Mouse (Mus musculus): ENCODE measurements around the gene Fam118a. TPM values are rescaled to one million over a fixed set of nuclear protein-coding genes. Genes with fewer than 3 reads are reported as not detected.
A peak's percentile ranks its signal among the peaks of the same experiment; 100 is the strongest.

Gene Fam118a
- polyA plus RNA-seq, 1 experiment from 2014 or later, result 23.3 TPM

DNA sequence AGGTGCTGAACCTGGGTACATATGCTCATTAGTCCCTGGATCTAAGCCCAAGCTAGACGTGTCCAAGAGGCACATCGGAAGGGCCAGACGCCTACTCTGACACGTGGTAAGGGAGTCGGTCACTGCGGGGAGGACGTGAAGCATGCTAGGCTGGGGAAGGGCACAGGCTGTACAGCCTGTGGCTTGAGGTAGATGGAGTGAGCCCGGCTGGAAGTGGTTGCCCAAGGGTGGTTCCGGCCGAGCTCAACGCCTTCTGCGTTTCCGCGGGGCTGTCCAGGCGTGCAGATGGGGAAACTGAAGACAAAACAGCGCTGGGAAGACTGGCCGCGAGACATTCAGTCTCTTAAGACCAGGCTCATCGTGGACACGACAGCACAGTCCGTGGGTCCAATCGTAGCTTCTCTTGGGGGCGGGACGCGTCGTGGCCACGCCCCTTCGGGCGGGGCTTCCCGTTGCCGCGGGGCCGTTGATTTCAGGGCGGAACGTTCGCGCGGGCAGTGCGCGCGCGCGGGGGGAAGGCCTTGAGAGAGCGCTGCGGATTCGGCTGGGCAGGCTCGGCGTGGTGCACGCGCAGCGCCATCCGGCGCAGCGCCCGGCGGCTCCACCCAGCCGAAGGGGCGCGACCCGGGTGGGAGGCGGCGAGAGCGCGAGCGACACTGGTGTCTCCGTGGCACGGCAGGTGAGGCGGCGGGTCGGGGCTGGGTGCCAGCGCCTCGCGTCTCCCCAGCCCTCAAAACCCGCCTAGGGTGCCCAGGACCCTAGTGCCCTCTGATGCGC lies 8.0 kb downstream of the Fam118a start:
- Histone ChIP-seq H3K36me3 (ENCODE audit: insufficient read depth, low read length) (no peaks in the 10 kb centered on the region), H3K4me3 (ENCODE audit: low read length) (peak overlapping the region; percentile 73), H3K27ac (ENCODE audit: low read length) (peak overlapping the region; percentile 63; the same call in 1 of the 2 replicates), H3K4me2 (replicated peaks; ENCODE audit: low read depth, low read length) (peak overlapping the region; percentile 90), H3K4me1 (ENCODE audit: insufficient read depth, low read length) (peaks cover 18% of the 10 kb centered on the region), H3K9me3 (ENCODE audit: low read length) (no peaks in the 10 kb centered on the region), H3K27me3 (ENCODE audit: insufficient read depth, low read length) (no peaks in the 10 kb centered on the region; the same call in 1 of the 2 replicates), H3K9ac (replicated peaks; ENCODE audit: low read length) (peak overlapping the region; percentile 77)
- peak; percentile 94 for ATAC-seq (ENCODE audit: low FRiP score, low TSS enrichment)
- WGBS, result under 1% methylated on average over 64 of the region's 75 CpGs

DNA sequence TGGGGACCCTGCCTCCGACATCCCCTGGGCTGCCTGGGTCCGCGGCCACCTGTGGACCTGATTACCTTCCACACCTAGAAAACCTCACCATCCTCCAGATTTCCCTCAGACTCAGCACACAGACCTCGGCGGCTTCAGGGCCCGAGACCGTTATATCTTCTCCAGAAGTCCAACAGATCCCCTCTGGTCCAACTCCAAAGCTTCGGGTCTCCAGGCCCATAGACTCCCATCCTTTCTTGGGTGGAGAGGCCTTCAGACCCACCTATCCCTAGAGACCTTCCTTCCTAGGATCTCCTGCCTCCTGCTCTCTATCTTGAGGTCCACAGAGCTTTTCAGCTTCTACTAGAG lies 8.6 kb downstream of the Fam118a start:
- ATAC-seq (ENCODE audit: low FRiP score, low TSS enrichment), result no peak
- H3K27ac ChIP-seq (ENCODE audit: low read length), result no peak overlapping the region
- 5% methylated on average over 8 of the region's 8 CpGs for WGBS
- H3K36me3 ChIP-seq (ENCODE audit: insufficient read depth, low read length), result no peaks in the 10 kb centered on the region
- H3K27me3 ChIP-seq (ENCODE audit: insufficient read depth, low read length), result no peaks in the 10 kb centered on the region; the same call in 1 of the 2 replicates
- peak overlapping the region; percentile 73 for H3K4me3 ChIP-seq (ENCODE audit: low read length)
- H3K9ac ChIP-seq (replicated peaks; ENCODE audit: low read length), result peak overlapping the region; percentile 77
- no peaks in the 10 kb centered on the region for H3K9me3 ChIP-seq (ENCODE audit: low read length)
- peaks cover 20% of the 10 kb centered on the region for H3K4me1 ChIP-seq (ENCODE audit: insufficient read depth, low read length)
- H3K4me2 ChIP-seq (replicated peaks; ENCODE audit: low read depth, low read length), result peak overlapping the region; percentile 90

DNA sequence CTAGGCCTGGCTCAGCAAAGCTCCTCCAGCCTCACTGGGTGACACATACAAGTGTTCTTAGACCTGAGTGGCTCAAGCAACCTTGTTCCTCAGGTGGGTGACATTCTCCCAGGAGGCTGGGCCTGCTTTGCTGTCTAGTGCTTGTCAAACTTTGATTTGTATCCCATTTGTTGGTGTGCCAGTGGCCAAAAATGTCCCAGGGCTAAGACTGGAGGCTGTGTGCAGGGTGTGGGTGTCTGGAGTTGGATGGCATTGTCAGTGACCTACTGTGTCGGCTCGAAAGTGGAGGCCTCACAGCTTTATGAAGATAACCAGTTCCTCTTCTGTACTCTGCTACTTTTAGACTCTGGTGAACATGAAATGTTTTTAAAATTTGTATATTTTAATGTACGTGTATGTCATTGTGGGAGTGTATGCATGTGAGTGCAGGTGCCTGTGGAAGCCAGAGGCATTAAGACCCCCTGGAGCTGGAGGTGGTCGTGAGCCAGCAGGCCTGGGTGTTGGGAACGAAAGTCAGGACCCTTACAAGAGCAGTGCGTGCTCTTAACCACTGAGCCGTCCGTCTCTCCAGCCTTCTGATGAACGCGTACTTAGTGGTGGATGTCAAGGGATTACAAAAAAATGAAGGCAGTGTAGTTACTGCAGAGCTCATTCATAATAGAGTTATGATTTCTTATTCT lies 12.9 kb downstream of the Fam118a start:
- no peak for ATAC-seq (ENCODE audit: low FRiP score, low TSS enrichment)
- H3K27ac ChIP-seq (ENCODE audit: low read length), result peak overlapping the region; percentile 48
- H3K9me3 ChIP-seq (ENCODE audit: low read length), result no peaks in the 10 kb centered on the region
- H3K4me3 ChIP-seq (ENCODE audit: low read length), result no peak overlapping the region
- H3K4me1 ChIP-seq (ENCODE audit: insufficient read depth, low read length), result peaks cover 22% of the 10 kb centered on the region
- H3K36me3 ChIP-seq (ENCODE audit: insufficient read depth, low read length), result peaks cover 10% of the 10 kb centered on the region; the same call in 1 of the 2 replicates
- H3K4me2 ChIP-seq (replicated peaks; ENCODE audit: low read depth, low read length), result no peak overlapping the region
- no peaks in the 10 kb centered on the region for H3K27me3 ChIP-seq (ENCODE audit: insufficient read depth, low read length)
- 86% methylated on average over 10 of the region's 10 CpGs for WGBS
- no peak overlapping the region for H3K9ac ChIP-seq (replicated peaks; ENCODE audit: low read length)

DNA sequence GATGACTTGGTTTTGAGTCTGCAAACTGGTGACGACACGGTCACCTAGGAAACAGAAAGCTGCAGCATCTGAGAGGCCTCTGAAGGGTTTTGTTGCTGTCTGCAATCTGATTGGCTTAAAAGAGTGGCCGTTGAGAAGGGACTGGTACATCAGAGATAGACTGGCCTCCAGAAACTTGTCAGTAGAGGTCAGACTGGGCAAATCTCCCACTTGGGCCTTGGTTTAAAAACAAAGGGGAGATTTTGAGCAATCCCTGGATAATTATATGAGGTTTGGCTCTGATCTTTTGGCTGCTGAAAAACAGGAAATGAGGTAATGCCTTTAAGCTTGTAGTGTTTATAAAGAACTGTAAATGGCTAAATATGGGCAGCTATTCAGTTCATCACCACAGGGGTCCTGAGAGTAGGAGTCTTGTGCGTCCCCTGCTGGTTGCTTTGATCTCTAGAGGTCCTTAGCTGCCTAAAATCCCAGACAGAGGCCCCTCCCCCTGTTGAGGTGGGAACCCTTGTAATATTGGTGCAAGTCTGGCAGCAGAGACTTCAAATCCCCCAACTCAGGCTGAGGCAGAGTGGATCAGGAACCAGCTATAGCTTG lies 13.7 kb downstream of the Fam118a start:
- H3K4me3 ChIP-seq (ENCODE audit: low read length), result no peak overlapping the region
- H3K4me2 ChIP-seq (replicated peaks; ENCODE audit: low read depth, low read length), result no peak overlapping the region
- H3K9ac ChIP-seq (replicated peaks; ENCODE audit: low read length), result no peak overlapping the region
- peaks cover 21% of the 10 kb centered on the region for H3K4me1 ChIP-seq (ENCODE audit: insufficient read depth, low read length)
- H3K27me3 ChIP-seq (ENCODE audit: insufficient read depth, low read length), result no peaks in the 10 kb centered on the region
- ATAC-seq (ENCODE audit: low FRiP score, low TSS enrichment), result peak; percentile 61
- H3K27ac ChIP-seq (ENCODE audit: low read length), result peak overlapping the region; percentile 48
- WGBS, result 20% methylated on average over 4 of the region's 4 CpGs
- peaks cover 15% of the 10 kb centered on the region for H3K36me3 ChIP-seq (ENCODE audit: insufficient read depth, low read length)
- no peaks in the 10 kb centered on the region for H3K9me3 ChIP-seq (ENCODE audit: low read length)

DNA sequence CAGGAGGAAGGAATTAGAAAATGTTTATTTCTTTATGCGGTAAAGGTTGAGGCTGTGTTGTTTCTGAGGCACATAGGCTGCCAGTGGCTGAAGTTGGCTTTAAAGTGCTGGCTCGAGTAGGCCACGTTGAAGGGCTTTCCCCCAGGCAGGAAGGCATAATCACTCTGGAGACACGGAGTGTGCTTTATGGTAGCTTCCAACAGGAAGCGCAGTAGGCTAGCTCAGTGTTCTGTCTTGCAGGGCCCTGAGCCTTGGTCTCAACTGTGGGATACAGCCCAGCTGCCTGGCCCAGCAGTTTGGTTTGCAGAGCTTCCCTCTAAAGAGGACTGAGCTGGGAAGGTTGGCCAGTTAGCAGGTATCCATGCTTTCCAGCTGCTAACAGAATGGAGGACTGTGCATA lies 14.4 kb downstream of the Fam118a start:
- Histone ChIP-seq H3K4me2 (replicated peaks; ENCODE audit: low read depth, low read length) (no peak overlapping the region), H3K9ac (replicated peaks; ENCODE audit: low read length) (0 out of 2 replicates have a peak overlapping the region, but pooled peaks have one; percentile 15), H3K4me3 (ENCODE audit: low read length) (no peak overlapping the region), H3K36me3 (ENCODE audit: insufficient read depth, low read length) (peaks cover 15% of the 10 kb centered on the region), H3K27me3 (ENCODE audit: insufficient read depth, low read length) (no peaks in the 10 kb centered on the region), H3K4me1 (ENCODE audit: insufficient read depth, low read length) (peaks cover 14% of the 10 kb centered on the region), H3K9me3 (ENCODE audit: low read length) (no peaks in the 10 kb centered on the region), H3K27ac (ENCODE audit: low read length) (peak overlapping the region; percentile 48)
- ATAC-seq (ENCODE audit: low FRiP score, low TSS enrichment), result no peak
- WGBS, result 52% methylated on average over 5 of the region's 5 CpGs

DNA sequence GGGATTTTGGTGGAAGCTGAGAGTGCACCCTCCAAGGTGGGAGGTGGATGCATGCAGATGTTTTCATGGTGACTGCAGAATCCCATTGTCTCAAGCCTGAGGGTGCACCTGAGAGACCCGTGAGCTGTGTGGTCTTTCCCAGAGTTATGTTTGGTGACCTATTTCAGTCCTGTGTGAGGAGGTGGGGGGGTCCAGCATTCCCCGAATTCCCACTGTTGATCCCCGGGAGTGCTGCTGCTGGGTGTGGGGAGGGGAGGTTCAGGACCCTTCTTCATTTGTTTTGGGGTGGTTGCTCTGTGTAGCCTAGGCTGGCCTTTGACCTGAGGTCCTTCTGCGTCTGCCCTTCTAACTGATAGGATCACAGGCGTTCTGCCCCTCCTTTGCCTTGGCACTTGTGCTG lies 15.0 kb downstream of the Fam118a start:
- Histone ChIP-seq H3K27me3 (ENCODE audit: insufficient read depth, low read length) (no peaks in the 10 kb centered on the region), H3K9ac (replicated peaks; ENCODE audit: low read length) (0 out of 2 replicates have a peak overlapping the region, but pooled peaks have one; percentile 15), H3K36me3 (ENCODE audit: insufficient read depth, low read length) (peaks cover 15% of the 10 kb centered on the region), H3K27ac (ENCODE audit: low read length) (no peak overlapping the region), H3K9me3 (ENCODE audit: low read length) (no peaks in the 10 kb centered on the region), H3K4me1 (ENCODE audit: insufficient read depth, low read length) (peaks cover 13% of the 10 kb centered on the region), H3K4me2 (replicated peaks; ENCODE audit: low read depth, low read length) (no peak overlapping the region), H3K4me3 (ENCODE audit: low read length) (no peak overlapping the region)
- WGBS, result 72% methylated on average over 5 of the region's 5 CpGs
- ATAC-seq (ENCODE audit: low FRiP score, low TSS enrichment), result no peak

DNA sequence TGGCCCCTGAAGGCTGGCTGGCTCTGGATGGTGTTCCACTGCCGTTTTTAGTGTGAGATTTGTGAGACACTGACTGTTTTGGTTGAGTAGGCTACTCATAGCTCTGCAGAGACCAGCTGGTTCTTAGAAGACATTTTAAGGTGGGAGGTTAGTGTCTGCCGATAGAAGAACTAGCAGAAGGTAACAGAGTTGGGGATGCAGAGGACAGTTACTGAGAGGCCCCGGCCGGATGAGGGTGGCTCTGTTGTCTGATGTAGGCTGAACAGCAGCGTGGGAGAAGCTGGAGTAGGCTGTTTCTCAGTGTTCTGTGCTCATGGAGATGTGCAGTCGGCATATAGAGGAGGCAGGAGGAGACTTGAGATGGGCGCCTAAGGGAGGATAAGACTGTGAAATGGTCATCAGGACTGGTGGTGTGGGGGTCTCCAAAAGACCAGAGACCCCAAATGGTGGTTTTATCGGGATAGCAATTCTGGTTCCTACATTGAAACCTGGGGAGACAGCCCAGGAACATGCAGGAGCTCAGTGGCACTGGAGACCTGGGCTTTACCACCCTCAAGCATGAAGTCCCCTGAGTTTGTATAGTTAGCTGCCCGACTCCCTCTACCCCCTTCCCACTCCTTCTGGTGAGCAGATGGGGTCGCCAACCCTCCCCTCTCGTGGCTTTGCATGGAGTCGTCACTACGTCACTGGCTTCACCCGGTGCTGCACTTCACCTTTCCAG lies 17.6 kb downstream of the Fam118a start:
- 92% methylated on average over 14 of the region's 14 CpGs for WGBS
- Histone ChIP-seq H3K9ac (replicated peaks; ENCODE audit: low read length) (no peak overlapping the region), H3K4me1 (ENCODE audit: insufficient read depth, low read length) (peaks cover 13% of the 10 kb centered on the region), H3K4me2 (replicated peaks; ENCODE audit: low read depth, low read length) (no peak overlapping the region), H3K4me3 (ENCODE audit: low read length) (no peak overlapping the region), H3K9me3 (ENCODE audit: low read length) (no peaks in the 10 kb centered on the region), H3K27ac (ENCODE audit: low read length) (no peak overlapping the region), H3K36me3 (ENCODE audit: insufficient read depth, low read length) (peaks cover 32% of the 10 kb centered on the region), H3K27me3 (ENCODE audit: insufficient read depth, low read length) (no peaks in the 10 kb centered on the region)
- no peak for ATAC-seq (ENCODE audit: low FRiP score, low TSS enrichment)

DNA sequence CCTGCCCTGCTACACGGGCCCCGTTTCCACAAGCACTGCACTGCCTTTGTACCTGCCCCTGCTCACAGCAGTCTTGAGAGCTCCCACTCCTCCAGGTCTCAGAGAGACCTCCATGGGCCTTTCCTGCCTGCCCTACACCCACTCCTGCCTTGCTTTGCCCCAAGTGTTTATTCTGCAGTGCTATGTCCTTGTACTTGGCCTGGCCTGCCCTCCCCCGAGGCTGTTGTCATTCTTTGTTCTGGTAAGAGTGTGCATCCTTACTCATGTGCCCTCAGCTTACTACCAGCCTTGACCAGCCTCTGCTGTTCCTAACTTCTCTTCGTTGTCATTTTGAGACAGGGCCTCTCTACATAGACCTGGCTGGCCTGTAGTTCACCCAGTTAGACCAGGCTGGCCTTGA lies 19.1 kb downstream of the Fam118a start:
- 89% methylated on average over 4 of the region's 4 CpGs for WGBS
- no peak overlapping the region for H3K9ac ChIP-seq (replicated peaks; ENCODE audit: low read length)
- H3K4me3 ChIP-seq (ENCODE audit: low read length), result no peak overlapping the region
- peaks cover 7% of the 10 kb centered on the region; the same call in 1 of the 2 replicates for H3K4me1 ChIP-seq (ENCODE audit: insufficient read depth, low read length)
- peaks cover 39% of the 10 kb centered on the region for H3K36me3 ChIP-seq (ENCODE audit: insufficient read depth, low read length)
- no peak overlapping the region for H3K27ac ChIP-seq (ENCODE audit: low read length)
- no peaks in the 10 kb centered on the region for H3K9me3 ChIP-seq (ENCODE audit: low read length)
- no peaks in the 10 kb centered on the region for H3K27me3 ChIP-seq (ENCODE audit: insufficient read depth, low read length)
- no peak overlapping the region for H3K4me2 ChIP-seq (replicated peaks; ENCODE audit: low read depth, low read length)
- 0 out of 2 replicates have a peak, but pooled peaks have one; percentile 6 for ATAC-seq (ENCODE audit: low FRiP score, low TSS enrichment)

DNA sequence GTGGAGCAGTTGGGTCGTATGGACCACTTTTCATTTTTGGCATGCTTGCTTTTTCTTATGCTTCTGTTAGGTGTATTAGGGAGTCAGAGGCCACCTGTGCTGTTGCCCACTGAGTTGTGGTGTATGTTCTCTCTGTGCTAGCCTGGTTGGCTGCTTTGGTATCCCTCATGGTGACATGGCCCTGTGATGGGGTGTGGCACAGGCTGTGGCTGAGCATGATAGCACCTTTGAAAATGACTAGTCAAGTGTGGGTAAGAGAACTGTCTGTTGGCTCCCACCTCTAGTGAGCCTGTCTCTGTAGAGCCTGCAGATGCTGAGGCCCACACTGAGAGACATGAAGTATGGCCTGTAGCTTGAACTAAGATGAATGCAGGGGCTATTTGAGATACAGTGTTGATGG lies 21.0 kb downstream of the Fam118a start:
- H3K9ac ChIP-seq (replicated peaks; ENCODE audit: low read length), result no peak overlapping the region
- no peak for ATAC-seq (ENCODE audit: low FRiP score, low TSS enrichment)
- no peaks in the 10 kb centered on the region for H3K4me1 ChIP-seq (ENCODE audit: insufficient read depth, low read length)
- H3K27ac ChIP-seq (ENCODE audit: low read length), result no peak overlapping the region
- H3K4me2 ChIP-seq (replicated peaks; ENCODE audit: low read depth, low read length), result no peak overlapping the region
- H3K4me3 ChIP-seq (ENCODE audit: low read length), result no peak overlapping the region
- peaks cover 52% of the 10 kb centered on the region for H3K36me3 ChIP-seq (ENCODE audit: insufficient read depth, low read length)
- 91% methylated on average over 1 of the region's 1 CpGs for WGBS
- H3K27me3 ChIP-seq (ENCODE audit: insufficient read depth, low read length), result no peaks in the 10 kb centered on the region
- no peaks in the 10 kb centered on the region for H3K9me3 ChIP-seq (ENCODE audit: low read length)
